26 mouse cellular contexts compared by ENCODE assay signal in the genomic region with DNA sequence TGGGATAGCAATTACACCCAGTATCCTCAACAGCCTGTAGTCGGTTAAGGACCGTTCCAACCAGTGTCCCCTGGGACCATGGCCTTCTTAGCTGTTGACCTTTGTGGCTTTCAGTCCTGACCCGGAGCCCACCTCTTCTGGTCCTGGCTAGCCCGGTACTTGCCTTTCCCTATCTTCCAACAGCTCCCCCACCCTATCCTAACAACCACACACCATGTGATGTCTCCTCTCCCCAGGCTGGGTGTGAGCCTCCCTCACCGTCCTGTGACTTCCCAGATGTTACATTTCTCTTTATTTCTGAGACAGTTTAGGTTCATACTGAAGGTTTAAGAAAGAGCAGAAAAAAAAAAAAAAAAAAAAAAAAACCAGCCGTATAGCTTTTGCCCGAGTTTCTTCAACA. TPM values are rescaled to one million over a fixed set of nuclear protein-coding genes. Genes with fewer than 3 reads are reported as not detected.
A peak's percentile ranks its signal among the peaks of the same experiment; 100 is the strongest.
DNase-seq lines count a peak whose midpoint lies in the region; ATAC-seq and TF ChIP-seq lines count a peak whose summit lies in the region.
"Had no signal": no experiment of that assay in that cellular context is flagged by ENCODE, and none has a peak within 500 bp of the region (broad histone marks: within the 10 kb centered on the region; RNA-seq: fewer than 3 reads in every experiment).

No protein-coding gene starts in this region.

- no peaks in the 10 kb centered on the region for H3K9me3 ChIP-seq in lung, postnatal 0 days (ENCODE audit: low read length)
- no peaks in the 10 kb centered on the region for H3K9me3 ChIP-seq in ES-Bruce4 (replicated peaks; ENCODE audit: control insufficient read depth, insufficient read depth, low read length, poor library complexity, severe bottlenecking)
- no peaks in the 10 kb centered on the region for H3K9me3 ChIP-seq in limb, embryonic 10.5 days (replicated peaks)
- H3K9me3 ChIP-seq: embryonic facial prominence, embryonic 12.5 days; hindbrain, embryonic 15.5 days; intestine, embryonic 15.5 days; neural tube, embryonic 13.5 days; stomach, embryonic 15.5 days had no signal

- peak; percentile 34 for DNase-seq in adrenal gland, postnatal 14 days
- DNase-seq in adrenal gland, adult 8-10 months = no peak
- DNase-seq in lung, postnatal 0 days (ENCODE audit: low spot score) = peak; percentile 34
- no peak for DNase-seq in lung, postnatal 14 days
- peak; percentile 23 for DNase-seq in induced T-regulatory cell, adult 2 months (ENCODE audit: low read depth)
- DNase-seq in limb, embryonic 10.5 days (ENCODE audit: low spot score) = no peak
- DNase-seq: adrenal gland, adult 2 months; cerebellum, adult 11-12 months; cerebellum, postnatal 14 days; gastrocnemius, postnatal 36 days; kidney, adult 8-10 months; kidney, postnatal 10 days; left cerebral cortex, postnatal 4 days; lung, postnatal 10 days; retina, postnatal 1 day; right cerebral cortex, postnatal 25 days; thymus, postnatal 4 days had no signal

- H3K27me3 ChIP-seq in lung, postnatal 0 days (replicated peaks; ENCODE audit: insufficient read depth, low read length) = no peaks in the 10 kb centered on the region
- H3K27me3 ChIP-seq in ES-Bruce4 (ENCODE audit: control insufficient read depth, insufficient read depth, low read length, poor library complexity, severe bottlenecking) = no peaks in the 10 kb centered on the region
- no peaks in the 10 kb centered on the region for H3K27me3 ChIP-seq in limb, embryonic 10.5 days (ENCODE audit: low read depth, poor library complexity, severe bottlenecking)
- H3K27me3 ChIP-seq: embryonic facial prominence, embryonic 12.5 days; hindbrain, embryonic 15.5 days; intestine, embryonic 15.5 days; neural tube, embryonic 13.5 days; stomach, embryonic 15.5 days had no signal

- TF ChIP-seq EP300 in lung, postnatal 0 days (IDR thresholded peaks at IDR 0.05) = no peak
- peak; percentile 75; the same call in 1 of the 2 replicates for TF ChIP-seq EP300 in ES-Bruce4 (IDR thresholded peaks at IDR 0.05; ENCODE audit: insufficient read depth, low read depth, low read length)

- no peak overlapping the region for H3K27ac ChIP-seq in lung, postnatal 0 days (ENCODE audit: low read length)
- H3K27ac ChIP-seq in ES-Bruce4 (ENCODE audit: insufficient read depth, low read length) = no peak overlapping the region
- H3K27ac ChIP-seq in limb, embryonic 10.5 days = no peak overlapping the region
- H3K27ac ChIP-seq: embryonic facial prominence, embryonic 12.5 days; hindbrain, embryonic 15.5 days; intestine, embryonic 15.5 days; neural tube, embryonic 13.5 days; stomach, embryonic 15.5 days had no signal

- 62% methylated on average over 7 of the region's 7 CpGs for WGBS in lung, postnatal 0 days
- 79% methylated on average over 7 of the region's 7 CpGs for WGBS in limb, embryonic 10.5 days

- no peak overlapping the region for H3K4me2 ChIP-seq in lung, postnatal 0 days (replicated peaks; ENCODE audit: low read depth, low read length)
- H3K4me2 ChIP-seq: embryonic facial prominence, embryonic 12.5 days; hindbrain, embryonic 15.5 days; intestine, embryonic 15.5 days; neural tube, embryonic 13.5 days; stomach, embryonic 15.5 days had no signal

- H3K4me3 ChIP-seq in lung, postnatal 0 days (ENCODE audit: low read depth, low read length) = no peak overlapping the region
- no peak overlapping the region for H3K4me3 ChIP-seq in ES-Bruce4 (ENCODE audit: low read depth, low read length)
- no peak overlapping the region for H3K4me3 ChIP-seq in limb, embryonic 10.5 days
- H3K4me3 ChIP-seq: embryonic facial prominence, embryonic 12.5 days; hindbrain, embryonic 15.5 days; intestine, embryonic 15.5 days; myocyte; neural tube, embryonic 13.5 days; stomach, embryonic 15.5 days had no signal

- no peak for TF ChIP-seq CTCF in lung, postnatal 0 days (IDR thresholded peaks at IDR 0.05)
- no peak for TF ChIP-seq CTCF in ES-Bruce4 (IDR thresholded peaks at IDR 0.05; ENCODE audit: low read depth, low read length)

- no peak overlapping the region for H3K9ac ChIP-seq in lung, postnatal 0 days (replicated peaks; ENCODE audit: low read depth)
- H3K9ac ChIP-seq in ES-Bruce4 (ENCODE audit: low read depth, poor library complexity, severe bottlenecking) = no peak overlapping the region
- H3K9ac ChIP-seq: embryonic facial prominence, embryonic 12.5 days; hindbrain, embryonic 15.5 days; intestine, embryonic 15.5 days; neural tube, embryonic 13.5 days; stomach, embryonic 15.5 days had no signal

- no peak for TF ChIP-seq POLR2A in ES-Bruce4 (IDR thresholded peaks at IDR 0.05; ENCODE audit: insufficient read depth, low read length)

- no peaks in the 10 kb centered on the region for H3K4me1 ChIP-seq in lung, postnatal 0 days (ENCODE audit: insufficient read depth, low read depth, low read length)
- peaks cover 6% of the 10 kb centered on the region for H3K4me1 ChIP-seq in ES-Bruce4 (ENCODE audit: control insufficient read depth, insufficient read depth, low read length)
- H3K4me1 ChIP-seq in limb, embryonic 10.5 days = 0 out of 2 replicates have a peak, but pooled peaks cover 3% of the 10 kb centered on the region
- H3K4me1 ChIP-seq: stomach, embryonic 15.5 days had no signal

- ATAC-seq in lung, postnatal 0 days = no peak
- ATAC-seq: intestine, embryonic 15.5 days; midbrain, embryonic 16.5 days; Patski had no signal

- no peaks in the 10 kb centered on the region for H3K36me3 ChIP-seq in lung, postnatal 0 days (ENCODE audit: insufficient read depth, low read length)
- H3K36me3 ChIP-seq in ES-Bruce4 (ENCODE audit: control insufficient read depth, insufficient read depth, low read length, poor library complexity, severe bottlenecking) = no peaks in the 10 kb centered on the region
- no peaks in the 10 kb centered on the region for H3K36me3 ChIP-seq in limb, embryonic 10.5 days
- H3K36me3 ChIP-seq: embryonic facial prominence, embryonic 12.5 days; hindbrain, embryonic 15.5 days; intestine, embryonic 15.5 days; neural tube, embryonic 13.5 days; stomach, embryonic 15.5 days had no signal

RNA-seq across cellular contexts. Expression of a gene that starts 17.1 kb away (rescaled TPM):
- total RNA-seq in adrenal gland, postnatal 14 days (2021) = 11.7 and 21.9 TPM in 2 replicates
- 10 to 100 TPM; 11.7 to 28.2 (median 16.2) TPM for total RNA-seq in adrenal gland, adult 8-10 months (2022)
- polyA plus RNA-seq in lung, postnatal 0 days (2015; fragmentation: Nextera tagmentation; extraction: Ambion mirVana) = 26.9 and 35.3 TPM in 2 replicates
- 8.4 and 11.7 TPM in 2 replicates for polyA plus RNA-seq in ES-Bruce4 (2011; ENCODE audit: insufficient read depth, insufficient read length, low read depth, missing spikeins)
- 4.1 and 5.0 TPM in 2 replicates for polyA plus RNA-seq in limb, embryonic 10.5 days (2016; fragmentation: Nextera tagmentation; extraction: Ambion mirVana)

Comparison
In these comparisons a context has a peak if more than half of its experiments do, and no peak if none do; other contexts are left out.
1. DNase-seq: peak in adrenal gland, postnatal 14 days (single experiment), lung, postnatal 0 days (single experiment) and induced T-regulatory cell, adult 2 months (single experiment); none in adrenal gland, adult 8-10 months (single experiment), lung, postnatal 14 days (single experiment) and limb, embryonic 10.5 days (single experiment).